Mouse (Mus musculus) midbrain, embryonic 14.5 days (tissue): Measurements from ENCODE around the gene Nepro. TPM values are rescaled to one million over a fixed set of nuclear protein-coding genes. Genes with fewer than 3 reads are reported as not detected.

Experiments
- ATAC-seq: fragments of 200-750 bp; cut with Nextera tagmentation; 2 replicates; pipeline ENCODE4 v1.8.0; 2017; ENCODE audit warnings: moderate number of reproducible peaks, moderate library complexity; ENCODE audit not compliant: low FRiP score, low TSS enrichment
- DNase-seq: peaks from one replicate; pipeline ENCODE4 v3.0.0-alpha.2; 2015
- H3K27ac ChIP-seq: fragments of 300-500 bp; sonication (generic); replicated peaks from 2 replicates; pipeline ENCODE4 v1.5.1; 2014; ENCODE audit warnings: mild to moderate bottlenecking, low read depth, low read length, moderate library complexity
- H3K27me3 ChIP-seq: fragments of 300-500 bp; sonication (generic); 2 replicates; pipeline ENCODE4 v1.6.1; 2014; ENCODE audit warnings: low read length, control low read depth, mixed read lengths; ENCODE audit not compliant: control insufficient read depth, insufficient read depth
- H3K36me3 ChIP-seq: fragments of 300-500 bp; sonication (generic); 2 replicates; pipeline ENCODE4 v1.6.1; 2014; ENCODE audit warnings: low read length, control low read depth; ENCODE audit not compliant: control insufficient read depth, insufficient read depth
- H3K4me1 ChIP-seq: fragments of 300-500 bp; sonication (generic); 2 replicates; pipeline ENCODE4 v1.6.1; 2014; ENCODE audit warnings: mild to moderate bottlenecking, antibody characterized with exemption, low read length, control low read depth; ENCODE audit not compliant: control insufficient read depth, insufficient read depth
- H3K4me2 ChIP-seq: fragments of 300-500 bp; sonication (generic); 2 replicates; pipeline ENCODE4 v1.6.1; 2014; ENCODE audit warnings: mild to moderate bottlenecking, low read length, moderate library complexity
- H3K4me3 ChIP-seq: fragments of 300-500 bp; sonication (generic); replicated peaks from 2 replicates; pipeline ENCODE4 v1.5.1; 2014; ENCODE audit warnings: low read depth, low read length
- H3K9ac ChIP-seq: fragments of 300-500 bp; sonication (generic); replicated peaks from 2 replicates; pipeline ENCODE4 v1.6.1; 2014; ENCODE audit warnings: mild to moderate bottlenecking, low read length, moderate library complexity
- H3K9me3 ChIP-seq: fragments of 300-500 bp; sonication (generic); 2 replicates; pipeline ENCODE4 v1.6.1; 2016; ENCODE audit warnings: low read length, control low read depth, mixed read lengths; ENCODE audit not compliant: control insufficient read depth
- WGBS: fragments of 180-500 bp; shearing (Covaris S2); extraction: QIAGEN DNeasy Blood & Tissue Kit; methylation state at CpG from one replicate; pipeline ENCODE4 v1.1.7; 2014; 5-methylcytosine and 5-hydroxymethylcytosine counted together
- polyA plus RNA-seq: library from polyadenylated mRNA; unstranded; fragments of >200 nt; fragmentation: Nextera tagmentation; extraction: Ambion mirVana; gene quantifications from 2 replicates; pipeline ENCODE4 v1.2.1, GENCODE M21; 2014

Nepro gene
- 3.8 and 5.7 TPM in 2 replicates for polyA plus RNA-seq

GRCm38 (mm10) chr16:44724083-44724787 is at the start of gene Nepro:
Gene Nepro, plus strand, starts transcription at chr16:44724301.
- under 1% methylated on average over 64 of the region's 64 CpGs for WGBS
- DNase-seq (peak; percentile 95), ATAC-seq (peak; percentile 98)

GRCm38 (mm10) chr16:44676357-44676756 is 47.7 kb upstream of the Nepro start:
- ATAC-seq (no peak), DNase-seq (no peak)
- H3K9me3 ChIP-seq = no peaks in the 10 kb centered on the region
- H3K27ac ChIP-seq = no peak overlapping the region
- WGBS = 93% methylated on average over 2 of the region's 2 CpGs
- no peak overlapping the region for H3K4me2 ChIP-seq
- no peaks in the 10 kb centered on the region for H3K36me3 ChIP-seq
- H3K9ac ChIP-seq = no peak overlapping the region
- no peak overlapping the region for H3K4me3 ChIP-seq
- H3K4me1 ChIP-seq = peaks cover 35% of the 10 kb centered on the region
- H3K27me3 ChIP-seq = no peaks in the 10 kb centered on the region; the same call in 1 of the 2 replicates

More at GRCm38 (mm10) chr16:44724083-44724787, at the start of gene Nepro:
- Histone ChIP-seq H3K27me3 (no peaks in the 10 kb centered on the region), H3K4me3 (peak within 1 kb of the TSS; percentile 71), H3K9me3 (no peaks in the 10 kb centered on the region), H3K9ac (peak within 1 kb of the TSS; percentile 71), H3K36me3 (peaks cover 7% of the 10 kb centered on the region; the same call in 1 of the 2 replicates), H3K27ac (peak within 1 kb of the TSS; percentile 90), H3K4me2 (peak within 1 kb of the TSS; percentile 67), H3K4me1 (peaks cover 6% of the 10 kb centered on the region)

GRCm38 (mm10) chr16:44679082-44679481 is 45.0 kb upstream of the Nepro start:
- ATAC-seq = peak; percentile 77; the same call in 1 of the 2 replicates
- no peaks in the 10 kb centered on the region for H3K36me3 ChIP-seq
- 0 out of 2 replicates have a peak overlapping the region, but pooled peaks have one; percentile 1 for H3K9ac ChIP-seq
- 14% methylated on average over 8 of the region's 8 CpGs for WGBS
- H3K4me2 ChIP-seq = peak overlapping the region; percentile 41
- peak; percentile 64 for DNase-seq
- H3K27me3 ChIP-seq = no peaks in the 10 kb centered on the region
- peak overlapping the region; percentile 75 for H3K27ac ChIP-seq
- peaks cover 27% of the 10 kb centered on the region for H3K4me1 ChIP-seq
- H3K4me3 ChIP-seq = peak overlapping the region; percentile 3
- peaks cover 10% of the 10 kb centered on the region for H3K9me3 ChIP-seq

GRCm38 (mm10) chr16:44679503-44679971 is 44.6 kb upstream of the Nepro start:
- Histone ChIP-seq H3K4me1 (peaks cover 27% of the 10 kb centered on the region), H3K4me2 (peak overlapping the region; percentile 41), H3K27ac (peak overlapping the region; percentile 75), H3K9ac (no peak overlapping the region; the same call in 1 of the 2 replicates), H3K9me3 (peaks cover 10% of the 10 kb centered on the region), H3K36me3 (no peaks in the 10 kb centered on the region), H3K27me3 (no peaks in the 10 kb centered on the region), H3K4me3 (peak overlapping the region; percentile 3; the same call in 1 of the 2 replicates)
- 5% methylated on average over 8 of the region's 8 CpGs for WGBS
- DNase-seq (peak; percentile 89), ATAC-seq (peak; percentile 93)

GRCm38 (mm10) chr16:44680756-44681498 is 43.2 kb upstream of the Nepro start:
- peak overlapping the region; percentile 75 for H3K27ac ChIP-seq
- no peak for ATAC-seq
- WGBS = 63% methylated on average over 9 of the region's 9 CpGs
- H3K4me3 ChIP-seq = no peak overlapping the region
- peaks cover 10% of the 10 kb centered on the region for H3K9me3 ChIP-seq
- DNase-seq = no peak
- H3K9ac ChIP-seq = no peak overlapping the region
- no peaks in the 10 kb centered on the region for H3K36me3 ChIP-seq
- peaks cover 27% of the 10 kb centered on the region for H3K4me1 ChIP-seq
- H3K4me2 ChIP-seq = no peak overlapping the region
- no peaks in the 10 kb centered on the region for H3K27me3 ChIP-seq

- DNase-seq (no peak), ATAC-seq (no peak)
- 78% methylated on average over 7 of the region's 7 CpGs for WGBS
- H3K27ac ChIP-seq = no peak overlapping the region
- no peak overlapping the region for H3K4me2 ChIP-seq
- peaks cover 35% of the 10 kb centered on the region for H3K4me1 ChIP-seq
- H3K4me3 ChIP-seq = no peak overlapping the region
- no peaks in the 10 kb centered on the region for H3K36me3 ChIP-seq
- peaks cover 10% of the 10 kb centered on the region for H3K9me3 ChIP-seq
- H3K27me3 ChIP-seq = no peaks in the 10 kb centered on the region
- no peak overlapping the region for H3K9ac ChIP-seq
These were observed 39.5 kb upstream of the Nepro start for GRCm38 (mm10) chr16:44684646-44685045.

GRCm38 (mm10) chr16:44685401-44685800 is 38.7 kb upstream of the Nepro start:
- H3K4me3 ChIP-seq = no peak overlapping the region
- no peak for ATAC-seq
- WGBS = 82% methylated on average over 7 of the region's 7 CpGs
- no peak overlapping the region for H3K27ac ChIP-seq
- no peak overlapping the region for H3K9ac ChIP-seq
- peaks cover 10% of the 10 kb centered on the region for H3K9me3 ChIP-seq
- H3K4me2 ChIP-seq = no peak overlapping the region
- DNase-seq = no peak
- H3K36me3 ChIP-seq = no peaks in the 10 kb centered on the region
- H3K4me1 ChIP-seq = peaks cover 28% of the 10 kb centered on the region
- H3K27me3 ChIP-seq = no peaks in the 10 kb centered on the region

GRCm38 (mm10) chr16:44686991-44687718 is 36.9 kb upstream of the Nepro start:
- H3K4me3 ChIP-seq = peak overlapping the region; percentile 10; the same call in 1 of the 2 replicates
- H3K4me1 ChIP-seq = peaks cover 23% of the 10 kb centered on the region
- H3K27ac ChIP-seq = peak overlapping the region; percentile 55
- DNase-seq (peak; percentile 74), ATAC-seq (peak; percentile 92)
- H3K27me3 ChIP-seq = no peaks in the 10 kb centered on the region
- H3K9me3 ChIP-seq = peaks cover 8% of the 10 kb centered on the region
- peak overlapping the region; percentile 52 for H3K4me2 ChIP-seq
- H3K36me3 ChIP-seq = no peaks in the 10 kb centered on the region
- peak overlapping the region; percentile 30; the same call in 1 of the 2 replicates for H3K9ac ChIP-seq
- 9% methylated on average over 20 of the region's 20 CpGs for WGBS
